Mouse (Mus musculus) MEL (cell line): Measurements from ENCODE around the gene Mprip. TPM values are rescaled to one million over a fixed set of nuclear protein-coding genes. Genes with fewer than 3 reads are reported as not detected.

Experiments
- DNase-seq: peaks from one replicate; pipeline ENCODE4 v3.0.0; 2011; ENCODE audit warnings: low read depth, low spot score
- H3K27ac ChIP-seq: 2 replicates; pipeline ENCODE4 v1.5.1; 2012; ENCODE audit warnings: low read depth, mild to moderate bottlenecking, control low read depth, low read length, moderate library complexity; ENCODE audit not compliant: control insufficient read depth
- H3K27me3 ChIP-seq, 2 experiments: fragments of 150-350 bp in 1 of 2; sonication (generic) in 1 of 2; 2 replicates each; pipeline ENCODE4 v1.6.1; 2012; ENCODE audit warnings: low read length in 2 of 2, mild to moderate bottlenecking in 2 of 2, improper control_type of control experiment in 1 of 2, moderate library complexity in 1 of 2; ENCODE audit not compliant: insufficient read depth in 2 of 2, control insufficient read depth in 1 of 2
- H3K36me3 ChIP-seq, 2 experiments: 2 replicates each; pipeline ENCODE4 v1.6.1; 2012 to 2014; ENCODE audit warnings: low read length in 2 of 2, improper control_type of control experiment in 1 of 2, inconsistent platforms in 1 of 2, mild to moderate bottlenecking in 1 of 2; ENCODE audit not compliant: insufficient read depth in 2 of 2, control insufficient read depth in 1 of 2
- H3K4me1 ChIP-seq, 2 experiments: fragments of 150-350 bp in 1 of 2; sonication (generic) in 1 of 2; 2 replicates each; pipeline ENCODE4 v1.6.1; 2012; ENCODE audit warnings: low read length in 2 of 2, improper control_type of control experiment in 1 of 2, mild to moderate bottlenecking in 1 of 2; ENCODE audit not compliant: insufficient read depth in 2 of 2, control insufficient read depth in 1 of 2
- H3K4me3 ChIP-seq, 2 experiments: fragments of 150-350 bp in 1 of 2; sonication (generic) in 1 of 2; 2 replicates each; pipeline ENCODE4 v1.5.1; 2012; ENCODE audit warnings: low read depth in 2 of 2, low read length in 2 of 2, mild to moderate bottlenecking in 2 of 2, moderate library complexity in 2 of 2, control low read depth in 1 of 2, improper control_type of control experiment in 1 of 2; ENCODE audit not compliant: control insufficient read depth in 1 of 2, insufficient read depth in 1 of 2
- H3K79me2 ChIP-seq: 2 replicates; pipeline ENCODE4 v1.6.1; 2012; ENCODE audit warnings: mild to moderate bottlenecking, low read length, moderate library complexity; ENCODE audit not compliant: control insufficient read depth, poor library complexity, insufficient read depth
- H3K9ac ChIP-seq: 2 replicates; pipeline ENCODE4 v1.6.1; 2012; ENCODE audit warnings: low read depth, mild to moderate bottlenecking, control low read depth, low read length, moderate library complexity; ENCODE audit not compliant: control insufficient read depth, poor library complexity, severe bottlenecking
- H3K9me3 ChIP-seq: fragments of 150-350 bp; sonication (generic); replicated peaks from 2 replicates; pipeline ENCODE4 v1.6.1; 2012; ENCODE audit warnings: mild to moderate bottlenecking, low read length, improper control_type of control experiment, moderate library complexity; ENCODE audit not compliant: insufficient read depth
- BHLHE40 ChIP-seq: IDR thresholded peaks from 2 replicates; pipeline ENCODE4 v1.6.1; 2012; ENCODE audit warnings: low read depth, mild to moderate bottlenecking, inconsistent platforms, low read length, improper control_type of control experiment, borderline replicate concordance
- CHD1 ChIP-seq: IDR thresholded peaks from 2 replicates; pipeline ENCODE4 v1.6.1; 2012; ENCODE audit warnings: low read depth, mild to moderate bottlenecking, inconsistent platforms, low read length, improper control_type of control experiment
- CTCF ChIP-seq, 3 experiments: IDR thresholded peaks in 2 of 3; conservative IDR thresholded peaks in 1 of 3; 2 replicates each; pipeline ENCODE4 v1.5.1; 2011 to 2012; ENCODE audit warnings: low read length in 3 of 3, low read depth in 2 of 3, mild to moderate bottlenecking in 2 of 3, improper control_type of control experiment in 1 of 3, inconsistent platforms in 1 of 3, mixed read lengths in 1 of 3, moderate library complexity in 1 of 3; ENCODE audit not compliant: control insufficient read depth in 1 of 3, insufficient read depth in 1 of 3, poor library complexity in 1 of 3, severe bottlenecking in 1 of 3
- E2F4 ChIP-seq: IDR thresholded peaks from 2 replicates; pipeline ENCODE4 v1.6.1; 2011; ENCODE audit warnings: low read depth, low read length, improper control_type of control experiment, borderline replicate concordance
- ELF1 ChIP-seq: IDR thresholded peaks from 2 replicates; pipeline ENCODE4 v1.6.1; 2014; ENCODE audit warnings: low read depth, mild to moderate bottlenecking, inconsistent platforms, low read length, improper control_type of control experiment, moderate library complexity
- EP300 ChIP-seq, 2 experiments: IDR thresholded peaks; 2 replicates each; pipeline ENCODE4 v1.6.1; 2011; ENCODE audit warnings: improper control_type of control experiment in 2 of 2, low read length in 2 of 2, low read depth in 1 of 2, mild to moderate bottlenecking in 1 of 2
- ETS1 ChIP-seq: IDR thresholded peaks from 2 replicates; pipeline ENCODE4 v1.6.1; 2012; ENCODE audit warnings: low read depth, mild to moderate bottlenecking, inconsistent platforms, low read length, improper control_type of control experiment, moderate library complexity
- HCFC1 ChIP-seq: IDR thresholded peaks from 2 replicates; pipeline ENCODE4 v1.6.1; 2012; ENCODE audit warnings: low read depth, mild to moderate bottlenecking, inconsistent platforms, low read length, improper control_type of control experiment, moderate library complexity
- JUND ChIP-seq: IDR thresholded peaks from 2 replicates; pipeline ENCODE4 v1.6.1; 2011; ENCODE audit warnings: low read depth, mild to moderate bottlenecking, improper control_type of control experiment, low read length
- KAT2A ChIP-seq: conservative IDR thresholded peaks from 2 replicates; pipeline ENCODE4 v1.6.1; 2012; ENCODE audit warnings: low read depth, low read length, improper control_type of control experiment, inconsistent platforms
- MAFK ChIP-seq: IDR thresholded peaks from 2 replicates; pipeline ENCODE4 v1.6.1; 2011; ENCODE audit warnings: low read depth, mild to moderate bottlenecking, low read length, improper control_type of control experiment, borderline replicate concordance
- MAX ChIP-seq: IDR thresholded peaks from 2 replicates; pipeline ENCODE4 v1.6.1; 2011; ENCODE audit warnings: low read length, improper control_type of control experiment
- MEF2A ChIP-seq: IDR thresholded peaks from 2 replicates; pipeline ENCODE4 v1.6.1; 2014; ENCODE audit warnings: low read depth, mild to moderate bottlenecking, inconsistent platforms, low read length, improper control_type of control experiment; ENCODE audit not compliant: poor library complexity, insufficient replicate concordance, severe bottlenecking; ENCODE audit errors: extremely low read depth
- MXI1 ChIP-seq: IDR thresholded peaks from 2 replicates; pipeline ENCODE4 v1.6.1; 2011; ENCODE audit warnings: mild to moderate bottlenecking, low read depth, low read length, improper control_type of control experiment
- MYC ChIP-seq: IDR thresholded peaks from 2 replicates; pipeline ENCODE4 v1.6.1; 2011; ENCODE audit warnings: low read depth, mild to moderate bottlenecking, low read length, improper control_type of control experiment, moderate library complexity
- NELFE ChIP-seq: IDR thresholded peaks from 2 replicates; pipeline ENCODE4 v1.6.1; 2011; ENCODE audit warnings: low read depth, low read length, improper control_type of control experiment
- NRF1 ChIP-seq: IDR thresholded peaks from 2 replicates; pipeline ENCODE4 v1.6.1; 2014; ENCODE audit warnings: low read depth, mild to moderate bottlenecking, inconsistent platforms, low read length, improper control_type of control experiment, moderate library complexity; ENCODE audit not compliant: poor library complexity, insufficient read depth, severe bottlenecking
- POLR2A ChIP-seq, 2 experiments: IDR thresholded peaks; 2 replicates each; pipeline ENCODE4 v1.6.1; 2011 to 2012; ENCODE audit warnings: low read length in 2 of 2, mild to moderate bottlenecking in 2 of 2, control low read depth in 1 of 2, improper control_type of control experiment in 1 of 2, low read depth in 1 of 2, moderate library complexity in 1 of 2; ENCODE audit not compliant: control insufficient read depth in 1 of 2, insufficient read depth in 1 of 2, poor library complexity in 1 of 2
- POLR2AphosphoS2 ChIP-seq: IDR thresholded peaks from 2 replicates; pipeline ENCODE4 v1.6.1; 2011; ENCODE audit warnings: low read length, improper control_type of control experiment
- POLR2AphosphoS5 ChIP-seq: IDR thresholded peaks from 2 replicates; pipeline ENCODE4 v1.6.1; 2012; ENCODE audit warnings: low read depth, borderline replicate concordance, mild to moderate bottlenecking, inconsistent platforms, low read length, moderate library complexity, mixed read lengths
- RAD21 ChIP-seq: IDR thresholded peaks from 2 replicates; pipeline ENCODE4 v1.6.1; 2011; ENCODE audit warnings: mild to moderate bottlenecking, low read depth, low read length, improper control_type of control experiment
- RCOR1 ChIP-seq: IDR thresholded peaks from 2 replicates; pipeline ENCODE4 v1.6.1; 2012; ENCODE audit warnings: low read depth, mild to moderate bottlenecking, inconsistent platforms, low read length, improper control_type of control experiment
- SIN3A ChIP-seq: IDR thresholded peaks from 2 replicates; pipeline ENCODE4 v1.6.1; 2012; ENCODE audit warnings: low read length, improper control_type of control experiment, inconsistent platforms
- SMC3 ChIP-seq: IDR thresholded peaks from 2 replicates; pipeline ENCODE4 v1.6.1; 2011; ENCODE audit warnings: low read depth, low read length, improper control_type of control experiment
- TAL1 ChIP-seq: IDR thresholded peaks from 2 replicates; pipeline ENCODE4 v1.6.1; 2012; ENCODE audit warnings: mild to moderate bottlenecking, inconsistent platforms, low read length, moderate library complexity, mixed read lengths
- TCF12 ChIP-seq: IDR thresholded peaks from 2 replicates; pipeline ENCODE4 v1.6.1; 2014; ENCODE audit warnings: low read depth, mild to moderate bottlenecking, inconsistent platforms, low read length, improper control_type of control experiment, moderate library complexity
- UBTF ChIP-seq: IDR thresholded peaks from 2 replicates; pipeline ENCODE4 v1.6.1; 2012; ENCODE audit warnings: low read depth, mild to moderate bottlenecking, inconsistent platforms, low read length, improper control_type of control experiment, moderate library complexity, borderline replicate concordance; ENCODE audit not compliant: insufficient read depth
- USF1 ChIP-seq: IDR thresholded peaks from 2 replicates; pipeline ENCODE4 v1.6.1; 2014; ENCODE audit warnings: low read depth, mild to moderate bottlenecking, inconsistent platforms, low read length, improper control_type of control experiment, moderate library complexity
- USF2 ChIP-seq, 2 experiments: IDR thresholded peaks; 2 replicates each; pipeline ENCODE4 v1.6.1; 2011 to 2012; ENCODE audit warnings: improper control_type of control experiment in 2 of 2, low read length in 2 of 2, borderline replicate concordance in 1 of 2, inconsistent platforms in 1 of 2, low read depth in 1 of 2, mild to moderate bottlenecking in 1 of 2; ENCODE audit not compliant: insufficient read depth in 1 of 2
- polyA plus RNA-seq, 2 experiments: library from polyadenylated mRNA; stranded (reverse) in 1 of 2; unstranded in 1 of 2; fragments of >175 nt in 1 of 2; fragments of >200 nt in 1 of 2; gene quantifications; 2 replicates each; pipeline versions ENCODE4 v1.2.1 to v1.2.4; 2012; ENCODE audit warnings: low replicate concordance in 2 of 2, low read depth in 1 of 2; ENCODE audit not compliant: insufficient read length in 2 of 2, insufficient read depth in 1 of 2, missing spikeins in 1 of 2
- total RNA-seq: library from RNA; depleted of rRNA; stranded (reverse); fragments of 300-350 nt; gene quantifications from 2 replicates; pipeline ENCODE4 v1.2.3, GENCODE M21; 2012

Gene Mprip
- total and polyA plus RNA-seq, 3 experiments = 103 to 174 (median 142) TPM

DNA sequence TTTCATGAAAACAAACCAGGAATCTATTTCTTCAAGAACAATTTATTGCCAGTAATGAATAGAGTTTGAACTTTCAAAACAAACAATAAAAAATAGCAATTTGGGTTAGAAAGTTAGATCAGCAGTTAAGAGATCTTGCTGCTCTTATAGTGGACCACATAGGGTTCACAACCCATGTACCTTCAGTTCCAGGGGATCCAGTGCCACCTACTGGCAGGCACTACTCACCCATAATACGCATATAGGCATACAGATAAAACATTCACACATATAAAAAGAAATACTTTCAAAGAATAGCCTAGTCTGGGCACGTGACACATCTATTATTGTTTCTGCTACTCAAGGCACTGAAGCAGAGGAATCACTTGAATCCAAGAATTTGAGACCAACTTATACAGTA is 85.5 kb downstream of the Mprip start:
- no peaks in the 10 kb centered on the region for H3K79me2 ChIP-seq
- H3K9ac ChIP-seq = no peak overlapping the region
- no peaks in the 10 kb centered on the region for H3K27me3 ChIP-seq
- H3K9me3 ChIP-seq = no peaks in the 10 kb centered on the region
- TF ChIP-seq ELF1 (no peak), RAD21 (peak; percentile 82), POLR2AphosphoS2 (no peak; the same call in 1 of the 2 replicates), EP300 (IDR thresholded peaks at IDR 0.05; ENCODE audit: low read depth in 1 of 2, low read length in 2 of 2) (peak in 1 of 2 experiments; percentile 27; a peak in 1 of 4 replicates), USF2 (IDR thresholded peaks at IDR 0.05; ENCODE audit: borderline replicate concordance in 1 of 2, insufficient read depth in 1 of 2, low read depth in 1 of 2, low read length in 2 of 2) (no peak), RCOR1 (0 out of 2 replicates have a peak, but pooled peaks have one; percentile 4), USF1 (no peak), MYC (0 out of 2 replicates have a peak, but pooled peaks have one; percentile 36), KAT2A (no peak), E2F4 (no peak), CHD1 (no peak), MEF2A (no peak; the same call in 1 of the 2 replicates), MAX (0 out of 2 replicates have a peak, but pooled peaks have one; percentile 32), CTCF (IDR thresholded peaks at IDR 0.05 in 2 of 3, conservative IDR thresholded peaks at IDR 0.05 in 1 of 3; ENCODE audit: control insufficient read depth in 1 of 3, insufficient read depth in 1 of 3, low read depth in 2 of 3, low read length in 3 of 3, poor library complexity in 1 of 3, severe bottlenecking in 1 of 3) (peak; percentile 61 to 87 (median 71)), HCFC1 (no peak), SIN3A (no peak; the same call in 1 of the 2 replicates), POLR2AphosphoS5 (no peak), SMC3 (peak; percentile 82)
- TF ChIP-seq, all 39 proteins: peak for 7
- H3K4me3 ChIP-seq = no peak overlapping the region
- peaks cover 10 to 13% of the 10 kb centered on the region in 2 experiments for H3K4me1 ChIP-seq
- peaks cover 2 to 15% of the 10 kb centered on the region in 2 experiments for H3K36me3 ChIP-seq
- H3K27ac ChIP-seq = peak overlapping the region; percentile 70; the same call in 1 of the 2 replicates
- peak; percentile 73 for DNase-seq

DNA sequence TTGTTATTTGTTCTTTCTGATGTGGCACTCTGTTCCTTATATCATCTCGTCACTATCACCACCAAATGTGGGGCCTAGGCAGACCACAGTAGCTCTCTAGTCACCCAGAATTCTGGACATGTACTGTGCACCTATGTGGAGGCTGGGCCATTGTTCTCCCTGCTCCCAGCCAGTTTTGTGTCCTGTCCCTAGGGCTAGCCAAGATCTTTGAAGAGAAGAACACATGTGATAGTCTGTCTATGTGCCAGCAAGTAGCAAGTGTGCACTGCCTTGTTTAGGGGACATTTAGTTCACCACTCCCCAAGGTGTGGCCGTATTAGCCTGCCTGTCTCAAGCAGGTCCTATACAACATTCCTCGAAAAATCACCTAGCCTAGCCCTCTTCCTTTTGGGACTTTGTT is 87.9 kb downstream of the Mprip start:
- no peak overlapping the region for H3K9ac ChIP-seq
- no peak for TF ChIP-seq MAFK
- TF ChIP-seq NELFE = no peak
- TF ChIP-seq NRF1 = no peak
- no peak for TF ChIP-seq MXI1
- no peak for TF ChIP-seq POLR2AphosphoS2
- no peak for TF ChIP-seq CHD1
- no peak for TF ChIP-seq POLR2A (IDR thresholded peaks at IDR 0.05; ENCODE audit: control insufficient read depth in 1 of 2, insufficient read depth in 1 of 2, low read depth in 1 of 2, low read length in 2 of 2, poor library complexity in 1 of 2)
- no peak for TF ChIP-seq TCF12
- no peak for TF ChIP-seq TAL1
- no peak for TF ChIP-seq BHLHE40
- no peak for TF ChIP-seq MYC
- TF ChIP-seq ETS1 = no peak
- TF ChIP-seq JUND = no peak
- no peak for TF ChIP-seq UBTF
- no peaks in the 10 kb centered on the region for H3K79me2 ChIP-seq
- H3K9me3 ChIP-seq = no peaks in the 10 kb centered on the region
- no peak for DNase-seq
- H3K4me3 ChIP-seq = no peak overlapping the region
- H3K4me1 ChIP-seq = peaks cover 12 to 13% of the 10 kb centered on the region in 2 experiments
- peaks cover 13 to 17% of the 10 kb centered on the region in 2 experiments for H3K36me3 ChIP-seq
- H3K27me3 ChIP-seq = no peaks in the 10 kb centered on the region
- no peak overlapping the region for H3K27ac ChIP-seq
